Mouse (Mus musculus) neutrophil, adult 5-6 weeks (primary cell): ENCODE data around the gene Ces1f. TPM values are rescaled to one million over a fixed set of nuclear protein-coding genes. Genes with fewer than 3 reads are reported as not detected.

ENCODE experiments used
- ATAC-seq: fragments of 151-379, 151-347 bp; 2 replicates; pipeline ENCODE4 v1.8.0; 2017; ENCODE audit warnings: mild to moderate bottlenecking, moderate TSS enrichment; ENCODE audit not compliant: insufficient number of reproducible peaks, poor library complexity, low FRiP score, severe bottlenecking; ENCODE audit errors: extremely low read depth
- total RNA-seq: library from RNA; stranded (forward); fragments of 200-1000 nt; gene quantifications from 2 replicates; pipeline ENCODE4 v1.2.3, GENCODE M21; 2017

Ces1f gene
- total RNA-seq, 1 experiment from 2014 or later = not detected

DNA sequence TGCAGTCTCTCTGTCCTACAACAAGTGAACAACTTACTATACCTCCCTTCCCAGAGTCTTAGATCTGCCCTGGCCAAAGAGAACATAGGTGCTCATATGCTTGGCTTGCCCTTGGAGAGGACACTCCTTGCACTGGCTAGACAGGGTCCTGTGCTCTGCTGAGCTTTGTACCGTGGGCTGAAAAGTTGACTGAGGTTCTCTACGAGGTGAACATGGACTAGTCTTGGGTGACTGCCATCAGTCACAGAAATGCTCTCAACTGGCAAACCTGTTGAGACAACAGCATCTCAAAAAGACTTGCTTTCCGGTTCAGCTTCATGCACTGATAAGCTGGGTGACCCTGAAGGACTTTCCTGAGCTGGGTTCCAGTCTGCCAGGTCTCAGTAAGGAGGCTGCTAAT, 57.7 kb downstream of the Ces1f start:
- no peak for ATAC-seq

DNA sequence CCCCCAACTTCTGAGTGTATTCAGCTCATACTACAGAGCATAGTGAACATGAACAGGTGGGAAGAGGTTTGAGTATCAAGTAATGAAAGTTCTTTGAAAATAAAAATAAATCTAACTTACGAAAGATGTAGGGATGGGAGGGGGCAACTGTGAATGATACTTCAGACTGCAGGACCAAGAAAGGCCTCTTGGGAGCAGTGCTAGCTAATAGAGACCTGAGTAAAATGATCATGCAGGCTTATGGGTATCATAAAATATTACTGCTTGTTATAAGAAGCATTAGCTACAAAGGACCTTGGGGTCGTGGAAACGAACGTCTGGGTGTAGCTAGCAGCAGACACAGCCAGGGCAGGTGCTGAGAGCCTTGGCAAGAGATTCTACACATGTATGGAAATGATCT, 61.7 kb downstream of the Ces1f start:
- no peak for ATAC-seq

DNA sequence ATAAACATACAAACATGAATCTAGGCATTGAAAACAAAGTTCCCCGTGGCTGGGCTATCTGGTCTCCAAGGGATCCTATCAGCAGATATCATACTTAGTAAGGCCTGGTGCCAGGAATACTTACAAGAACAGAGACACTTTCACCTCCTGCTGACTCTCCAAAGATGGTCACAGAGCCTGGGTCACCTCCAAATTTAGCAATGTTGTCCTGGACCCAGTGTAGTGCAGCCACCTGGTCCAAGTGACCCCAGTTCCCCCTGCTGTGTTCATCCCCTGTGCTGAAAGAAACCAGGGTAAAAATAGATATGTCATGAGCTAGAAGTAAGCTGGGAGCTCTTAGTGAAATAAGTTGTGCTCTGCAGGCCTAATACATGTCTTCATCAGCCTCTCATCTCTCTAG, 62.2 kb downstream of the Ces1f start:
- ATAC-seq = no peak

DNA sequence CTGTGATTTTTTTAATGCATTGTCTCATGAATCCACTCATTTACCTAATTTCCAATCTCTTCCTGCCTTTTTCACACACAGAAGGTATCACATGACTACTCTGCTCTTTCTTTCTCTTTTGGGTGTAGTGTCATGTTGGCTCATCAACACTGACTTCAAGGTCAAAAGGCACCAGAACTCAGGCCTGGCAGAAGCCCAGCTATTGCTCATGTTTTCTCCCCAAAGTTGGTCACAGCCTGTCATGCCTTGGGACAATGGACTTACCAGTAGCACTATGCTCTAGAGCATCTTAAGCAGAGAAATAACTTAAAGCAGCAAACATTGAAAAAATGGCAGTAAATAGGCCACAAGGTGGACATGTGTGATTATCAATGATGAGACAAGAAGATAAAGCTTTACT, 68.5 kb downstream of the Ces1f start:
- no peak for ATAC-seq

Other genes starting within 250 kb of the Ces1f start
- gene Ces1a, start 231.6 kb downstream of the Ces1f start, total RNA-seq = not detected in 2 replicates
- not detected in 2 replicates for gene Ces1b, start 199.7 kb downstream of the Ces1f start, total RNA-seq
- not detected in 2 replicates for gene Ces1c, start 148.5 kb downstream of the Ces1f start, total RNA-seq
- 2.8 and 5.0 TPM in 2 replicates for gene Ces1d, start 81.9 kb downstream of the Ces1f start, total RNA-seq
- gene Ces1e, start 50.1 kb downstream of the Ces1f start, total RNA-seq = not detected in 2 replicates
- not detected in 2 replicates for gene Ces1g, start 57.6 kb upstream of the Ces1f start, total RNA-seq
- gene Ces1h, start 100.0 kb upstream of the Ces1f start, total RNA-seq = not detected in 2 replicates